Mouse (Mus musculus): ENCODE results near the gene Gm7942. TPM values are rescaled to one million over a fixed set of nuclear protein-coding genes. Genes with fewer than 3 reads are reported as not detected.
"Not testable (repeated sequence)": the region's sequence is repeated elsewhere in the genome, so short reads cannot be mapped to it uniquely, and the experiment has no call there.

Gene Gm7942
- polyA plus RNA-seq (2017; shearing (Covaris generic)) = not detected

- ATAC-seq = not testable (repeated sequence)
These were observed at the start of gene Gm7942 for GRCm38 (mm10) chr5:95106638-95107037. TSS of gene Gm7942 (plus strand) at chr5:95106938.

Other genes starting within 250 kb of the Gm7942 start
- gene Gm3183, start 241.5 kb upstream of the Gm7942 start, polyA plus RNA-seq (2017; shearing (Covaris generic)) = under 1 TPM in 1 of 3 experiments, not detected in 2; 0.50 TPM
- gene Gm6367, start 118.3 kb upstream of the Gm7942 start, polyA plus RNA-seq (2017; shearing (Covaris generic)) = not detected
- gene Gm16513, start 75.7 kb downstream of the Gm7942 start, polyA plus RNA-seq (2017; shearing (Covaris generic)) = under 1 TPM in 1 of 3 experiments, not detected in 2; 0.39 TPM
- gene Gm10424, start 165.8 kb downstream of the Gm7942 start, polyA plus RNA-seq (2017; shearing (Covaris generic)) = not detected
- not detected for gene Gm3259, start 199.0 kb downstream of the Gm7942 start, polyA plus RNA-seq (2017; shearing (Covaris generic))